Mouse (Mus musculus) spleen, postnatal 14 days (tissue): ENCODE results near the gene Acp7.

Experiments used
- DNase-seq, 2 experiments: peaks; one replicate each; pipeline ENCODE4 v3.0.0; 2021 to 2022; ENCODE audit warnings: low spot score in 2 of 2

The Acp7 gene

GRCm38 (mm10) chr7:28601668-28602067, 29.5 kb downstream of the Acp7 start:
- DNase-seq = peak in 1 of 2 experiments; percentile 52

DNA sequence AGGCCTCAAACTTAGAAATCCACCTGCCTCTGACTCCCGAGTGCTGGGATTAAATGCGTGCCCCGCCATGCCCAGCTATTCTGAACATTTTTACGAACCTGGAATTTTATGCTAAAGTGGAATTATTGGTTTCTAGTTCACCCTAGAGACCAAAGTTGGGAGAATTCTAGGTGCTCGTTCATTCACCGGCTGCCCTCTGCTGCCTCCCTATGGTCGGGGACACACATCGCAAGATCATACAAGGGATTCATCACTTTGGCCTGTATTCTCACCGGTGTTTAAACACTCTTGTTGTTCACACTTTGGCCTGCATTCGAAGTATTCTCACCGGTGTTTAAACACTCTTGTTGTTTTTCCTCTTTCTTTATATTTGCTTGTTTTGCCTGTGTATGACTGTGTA, 30.1 kb downstream of the Acp7 start:
- peak; percentile 39 to 63 for DNase-seq

DNA sequence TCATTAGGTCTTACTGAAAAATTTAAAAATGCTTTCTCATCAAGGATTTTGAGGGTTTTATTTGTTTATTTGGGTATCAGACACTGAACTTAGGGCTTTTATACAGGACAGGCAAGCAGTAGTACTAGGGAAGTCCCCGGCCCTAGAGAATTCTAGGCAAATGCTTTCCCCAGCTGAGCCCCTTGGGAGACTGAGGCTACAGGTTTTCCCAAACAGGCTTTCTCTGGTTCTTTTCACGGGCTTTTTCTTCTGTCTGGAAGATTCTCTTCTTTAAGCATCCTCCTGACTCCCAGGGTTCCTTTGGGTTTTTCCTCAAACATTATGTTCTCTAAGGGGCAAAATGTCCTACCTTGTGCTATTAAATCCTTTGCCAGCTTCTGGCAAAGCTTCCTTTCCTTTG, 32.2 kb downstream of the Acp7 start:
- no peak for DNase-seq

- peak; percentile 99 to 100 for DNase-seq
Measured at GRCm38 (mm10) chr7:28597642-28598446, 33.3 kb downstream of the Acp7 start, which contains the start of the genes Samd4b and Pak4. Samd4b (minus strand) TSS chr7:28598144. Pak4 (minus strand) TSS chr7:28598185.

DNA sequence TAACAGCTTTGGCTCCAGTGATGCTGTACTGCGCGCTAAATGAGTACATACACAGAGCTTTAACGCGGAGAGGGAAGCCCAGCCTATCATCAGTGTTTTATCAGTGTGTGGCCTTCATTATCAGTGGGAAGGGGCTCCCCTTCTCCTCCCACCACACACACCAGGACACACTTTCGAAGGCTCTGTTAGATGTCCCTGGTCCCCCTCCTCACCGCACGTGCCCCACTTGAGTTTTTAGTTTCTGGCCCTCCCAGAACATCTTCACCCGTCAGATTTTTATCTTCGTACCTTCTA, 33.9 kb downstream of the Acp7 start:
- no peak for DNase-seq

- peak; percentile 32 to 33 for DNase-seq
Measured at GRCm38 (mm10) chr7:28596436-28597276, 34.5 kb downstream of the Acp7 start.

GRCm38 (mm10) chr7:28595751-28596435, 35.2 kb downstream of the Acp7 start:
- DNase-seq = no peak

DNA sequence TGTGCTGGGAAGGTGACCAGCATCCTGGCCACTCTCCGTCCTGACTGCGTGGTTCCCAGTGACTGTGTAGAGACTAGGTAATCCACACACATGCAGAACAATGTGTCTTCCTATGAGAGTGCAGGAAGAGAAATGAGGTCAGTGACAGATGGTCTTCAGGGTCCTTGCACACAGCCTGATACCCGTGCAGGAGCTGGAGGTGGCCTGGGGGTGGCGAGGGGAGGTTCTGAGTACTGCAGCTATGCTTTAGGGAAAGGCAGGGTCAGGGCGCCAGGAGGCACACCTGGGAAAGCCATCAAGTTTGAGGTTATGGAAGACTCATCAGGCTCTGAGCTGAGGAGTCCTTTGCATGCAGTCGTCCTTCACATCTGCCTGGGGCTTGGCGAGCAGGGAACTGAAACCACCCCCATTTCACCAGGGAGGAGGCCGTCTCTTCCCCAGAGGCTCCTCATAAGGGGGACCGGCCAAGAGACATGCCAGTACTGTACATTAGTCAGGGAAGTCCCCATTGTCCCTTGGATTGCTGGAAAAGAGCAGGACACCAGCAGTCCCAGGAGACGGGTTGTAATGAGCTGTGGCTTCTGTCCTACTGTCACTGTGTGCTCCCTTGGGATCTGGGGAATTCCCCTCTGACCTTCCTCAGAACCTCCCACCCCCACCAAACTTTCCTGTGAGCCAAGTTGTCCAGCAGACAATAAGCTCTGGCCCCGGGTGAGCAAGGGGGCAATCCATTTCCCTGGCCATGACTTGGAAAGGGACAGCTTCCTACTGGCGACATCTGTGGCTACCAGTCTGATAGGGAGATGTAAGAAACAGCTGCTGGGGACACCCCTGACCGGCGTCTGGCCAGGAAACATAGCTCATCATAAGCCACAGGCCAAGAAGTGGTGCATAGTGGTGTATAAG, 37.7 kb downstream of the Acp7 start:
- DNase-seq = peak in 1 of 2 experiments; percentile 36

DNA sequence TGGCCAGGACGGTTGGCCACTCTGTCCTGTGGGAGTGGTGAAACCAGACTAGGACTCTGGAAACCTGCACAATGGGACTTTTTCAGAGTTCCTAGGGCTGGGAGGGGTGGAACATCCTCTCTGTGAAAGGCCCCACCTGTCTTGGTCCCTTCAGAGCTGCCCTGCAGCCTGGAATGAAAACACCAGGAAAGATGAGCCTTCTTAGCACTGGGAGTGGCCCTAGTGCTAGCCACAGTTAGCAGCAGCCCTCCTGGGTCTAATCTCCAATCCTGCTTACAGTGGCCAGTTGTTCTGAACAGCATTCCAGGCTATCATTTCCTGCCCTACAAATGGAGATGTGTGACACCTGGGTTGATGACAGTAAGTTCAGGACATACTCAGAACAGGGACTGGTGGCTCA, 39.3 kb downstream of the Acp7 start:
- DNase-seq = no peak

DNA sequence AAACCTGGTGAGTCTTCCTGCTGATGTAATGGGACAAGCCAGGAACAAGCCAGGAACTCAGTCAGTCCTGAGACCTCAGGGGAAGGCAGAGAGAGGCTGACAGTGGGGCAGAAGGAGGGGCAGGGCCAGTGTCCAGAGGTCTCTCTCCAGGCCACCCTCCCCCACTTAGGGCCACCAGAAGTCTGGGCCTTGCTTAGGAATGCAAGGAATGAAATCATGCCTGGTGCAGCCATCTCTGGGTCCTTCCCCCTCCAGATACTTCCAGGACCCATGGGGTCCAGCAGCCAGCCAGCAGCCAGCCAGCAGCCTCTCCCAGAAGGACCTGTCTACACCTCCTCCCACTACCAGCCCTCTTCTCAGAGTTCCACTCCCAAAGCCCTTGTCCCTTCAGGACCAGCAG, 43.5 kb downstream of the Acp7 start:
- DNase-seq = no peak

GRCm38 (mm10) chr7:28586663-28587411, 44.3 kb downstream of the Acp7 start:
- DNase-seq = no peak

DNA sequence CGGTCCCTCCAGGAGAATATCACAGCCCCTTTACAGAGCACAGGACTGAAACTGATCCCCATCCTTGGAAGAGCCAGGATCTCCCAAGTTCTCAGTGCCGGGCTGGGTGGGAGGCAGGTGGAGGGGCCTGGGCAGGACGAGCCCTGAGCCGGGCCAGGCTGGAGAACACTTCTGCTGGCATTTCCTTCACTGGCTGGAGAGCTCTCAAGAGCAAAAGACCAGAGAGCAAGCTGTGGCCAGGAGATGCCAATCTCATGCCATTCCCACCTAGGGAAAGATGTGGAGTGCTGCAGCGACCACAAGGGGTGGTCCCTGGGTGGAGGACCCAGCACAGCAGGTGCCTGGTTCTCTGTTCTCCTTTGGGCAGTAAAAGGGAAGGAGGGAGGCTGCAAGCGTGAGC, 46.1 kb downstream of the Acp7 start:
- DNase-seq = no peak

- DNase-seq = no peak
Measured at GRCm38 (mm10) chr7:28584468-28584867, 46.7 kb downstream of the Acp7 start.

GRCm38 (mm10) chr7:28583570-28584344, 47.4 kb downstream of the Acp7 start:
- DNase-seq = no peak

DNA sequence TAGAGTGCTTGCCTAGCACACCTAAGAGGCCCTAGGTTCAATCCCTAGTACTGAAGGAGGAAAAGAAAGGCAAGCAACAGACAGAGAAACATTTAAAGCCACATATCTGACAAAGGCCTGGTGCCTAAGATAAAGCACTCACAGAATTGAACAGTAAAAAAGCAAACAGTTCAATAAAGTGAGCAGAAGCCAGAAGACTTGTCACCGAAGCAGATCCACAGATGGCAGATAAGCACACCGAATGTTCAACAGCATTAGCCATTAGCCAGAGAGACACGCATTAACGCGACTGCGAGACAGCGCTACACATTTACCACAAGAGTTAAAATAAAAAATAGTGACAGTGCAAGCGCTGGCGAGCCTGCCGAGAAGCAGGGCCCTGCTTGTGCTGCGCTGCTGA, 48.3 kb downstream of the Acp7 start:
- DNase-seq = no peak

DNA sequence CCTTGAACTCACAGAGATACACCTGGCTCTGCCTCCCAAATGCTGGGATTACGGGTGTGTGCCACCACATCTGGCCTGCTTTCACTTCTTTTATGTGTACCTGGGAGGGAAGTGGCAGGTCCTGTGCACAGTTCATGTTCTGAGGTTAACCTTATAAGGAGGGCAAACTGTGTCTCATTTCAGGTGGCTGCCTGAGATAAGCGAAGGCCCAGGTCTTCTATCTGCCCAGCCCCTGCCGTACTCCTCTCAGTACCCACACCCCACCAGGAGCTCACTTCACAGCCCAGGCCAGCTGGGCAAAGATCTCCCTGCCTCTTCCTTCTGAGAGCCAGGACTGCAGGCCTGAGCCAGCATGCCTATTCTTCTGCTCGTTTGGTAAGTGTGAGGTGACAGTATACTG, 49.4 kb downstream of the Acp7 start:
- no peak for DNase-seq

- DNase-seq = no peak
Measured at GRCm38 (mm10) chr7:28579826-28580225, 51.3 kb downstream of the Acp7 start.

GRCm38 (mm10) chr7:28578543-28579053, 52.5 kb downstream of the Acp7 start:
- no peak for DNase-seq

- no peak for DNase-seq
Measured at GRCm38 (mm10) chr7:28577826-28578542, 53.1 kb downstream of the Acp7 start.
